Mouse (Mus musculus): ENCODE measurements around the gene Haus6. TPM values are rescaled to one million over a fixed set of nuclear protein-coding genes. Genes with fewer than 3 reads are reported as not detected.

Haus6 gene
- polyA plus RNA-seq, 1 experiment from 2014 or later = 27.7 TPM

GRCm38 (mm10) chr4:86561061-86561460, 50.8 kb downstream of the Haus6 start:
- H3K4me3 ChIP-seq (ENCODE audit: low read depth, low read length) = no peak overlapping the region
- H3K9ac ChIP-seq = no peak overlapping the region
- ATAC-seq (ENCODE audit: insufficient read depth) (no peak), DNase-seq (no peak)
- 92% methylated on average over 3 of the region's 3 CpGs for WGBS
- no peak overlapping the region for H3K27ac ChIP-seq (ENCODE audit: low read depth)
- H3K9me3 ChIP-seq (ENCODE audit: low read depth, low read length) = no peaks in the 10 kb centered on the region
- no peaks in the 10 kb centered on the region for H3K4me1 ChIP-seq (ENCODE audit: insufficient read depth)
- H3K4me2 ChIP-seq = no peak overlapping the region
- no peaks in the 10 kb centered on the region for H3K36me3 ChIP-seq (ENCODE audit: insufficient read depth)
- no peaks in the 10 kb centered on the region for H3K27me3 ChIP-seq (ENCODE audit: insufficient read depth, low read length)
- no peak for TF ChIP-seq CTCF (IDR thresholded peaks at IDR 0.05; ENCODE audit: low read depth)

- Histone ChIP-seq H3K4me2 (no peak overlapping the region), H3K9me3 (ENCODE audit: low read depth, low read length) (no peaks in the 10 kb centered on the region), H3K27ac (ENCODE audit: low read depth) (no peak overlapping the region), H3K4me3 (ENCODE audit: low read depth, low read length) (no peak overlapping the region), H3K27me3 (ENCODE audit: insufficient read depth, low read length) (no peaks in the 10 kb centered on the region), H3K4me1 (ENCODE audit: insufficient read depth) (no peaks in the 10 kb centered on the region), H3K9ac (no peak overlapping the region), H3K36me3 (ENCODE audit: insufficient read depth) (no peaks in the 10 kb centered on the region)
- ATAC-seq (ENCODE audit: insufficient read depth) = no peak
- 56% methylated on average over 4 of the region's 4 CpGs for WGBS
- no peak for TF ChIP-seq CTCF (IDR thresholded peaks at IDR 0.05; ENCODE audit: low read depth)
- DNase-seq = no peak
Measured at GRCm38 (mm10) chr4:86559006-86559405, 52.8 kb downstream of the Haus6 start.

GRCm38 (mm10) chr4:86558228-86558627, 53.6 kb downstream of the Haus6 start, which contains the start of gene Saxo1:
TSS of gene Saxo1 (minus strand) at chr4:86558328.
- no peak for TF ChIP-seq CTCF (IDR thresholded peaks at IDR 0.05; ENCODE audit: low read depth)

GRCm38 (mm10) chr4:86557371-86557770, 54.5 kb downstream of the Haus6 start:
- no peak for ATAC-seq (ENCODE audit: insufficient read depth)
- no peaks in the 10 kb centered on the region for H3K36me3 ChIP-seq (ENCODE audit: insufficient read depth)
- H3K4me2 ChIP-seq = no peak overlapping the region
- DNase-seq = no peak
- no peaks in the 10 kb centered on the region for H3K9me3 ChIP-seq (ENCODE audit: low read depth, low read length)
- no peak overlapping the region for H3K27ac ChIP-seq (ENCODE audit: low read depth)
- no peaks in the 10 kb centered on the region for H3K4me1 ChIP-seq (ENCODE audit: insufficient read depth)
- H3K4me3 ChIP-seq (ENCODE audit: low read depth, low read length) = no peak overlapping the region
- no peak for TF ChIP-seq CTCF (IDR thresholded peaks at IDR 0.05; ENCODE audit: low read depth)
- WGBS = 74% methylated on average over 7 of the region's 7 CpGs
- no peaks in the 10 kb centered on the region for H3K27me3 ChIP-seq (ENCODE audit: insufficient read depth, low read length)
- H3K9ac ChIP-seq = no peak overlapping the region

More at GRCm38 (mm10) chr4:86558228-86558627, 53.6 kb downstream of the Haus6 start, which contains the start of gene Saxo1:
- DNase-seq = no peak
- H3K27ac ChIP-seq (ENCODE audit: low read depth) = no peak within 1 kb of the TSS
- H3K36me3 ChIP-seq (ENCODE audit: insufficient read depth) = no peaks in the 10 kb centered on the region
- H3K9ac ChIP-seq = no peak within 1 kb of the TSS
- H3K4me2 ChIP-seq = no peak within 1 kb of the TSS
- WGBS = 87% methylated on average over 7 of the region's 7 CpGs
- no peaks in the 10 kb centered on the region for H3K27me3 ChIP-seq (ENCODE audit: insufficient read depth, low read length)
- ATAC-seq (ENCODE audit: insufficient read depth) = no peak
- H3K4me3 ChIP-seq (ENCODE audit: low read depth, low read length) = no peak within 1 kb of the TSS
- H3K4me1 ChIP-seq (ENCODE audit: insufficient read depth) = no peaks in the 10 kb centered on the region
- no peaks in the 10 kb centered on the region for H3K9me3 ChIP-seq (ENCODE audit: low read depth, low read length)

- H3K4me2 ChIP-seq = no peak overlapping the region
- peak; percentile 76 for TF ChIP-seq CTCF (IDR thresholded peaks at IDR 0.05; ENCODE audit: low read depth)
- ATAC-seq (ENCODE audit: insufficient read depth) (peak; percentile 60; the same call in 1 of the 2 replicates), DNase-seq (peak; percentile 88)
- no peaks in the 10 kb centered on the region for H3K9me3 ChIP-seq (ENCODE audit: low read depth, low read length)
- no peak overlapping the region for H3K4me3 ChIP-seq (ENCODE audit: low read depth, low read length)
- WGBS = 23% methylated on average over 6 of the region's 6 CpGs
- H3K27ac ChIP-seq (ENCODE audit: low read depth) = no peak overlapping the region
- H3K9ac ChIP-seq = no peak overlapping the region
- H3K36me3 ChIP-seq (ENCODE audit: insufficient read depth) = no peaks in the 10 kb centered on the region
- no peaks in the 10 kb centered on the region for H3K4me1 ChIP-seq (ENCODE audit: insufficient read depth)
- H3K27me3 ChIP-seq (ENCODE audit: insufficient read depth, low read length) = no peaks in the 10 kb centered on the region
Measured at GRCm38 (mm10) chr4:86555035-86555707, 56.7 kb downstream of the Haus6 start.

- TF ChIP-seq CTCF (IDR thresholded peaks at IDR 0.05; ENCODE audit: low read depth) = no peak
- DNase-seq (no peak), ATAC-seq (ENCODE audit: insufficient read depth) (no peak)
- H3K36me3 ChIP-seq (ENCODE audit: insufficient read depth) = no peaks in the 10 kb centered on the region
- H3K9me3 ChIP-seq (ENCODE audit: low read depth, low read length) = no peaks in the 10 kb centered on the region
- no peak overlapping the region for H3K4me3 ChIP-seq (ENCODE audit: low read depth, low read length)
- 79% methylated on average over 9 of the region's 9 CpGs for WGBS
- no peak overlapping the region for H3K9ac ChIP-seq
- H3K4me2 ChIP-seq = no peak overlapping the region
- H3K27me3 ChIP-seq (ENCODE audit: insufficient read depth, low read length) = no peaks in the 10 kb centered on the region
- no peak overlapping the region for H3K27ac ChIP-seq (ENCODE audit: low read depth)
- no peaks in the 10 kb centered on the region for H3K4me1 ChIP-seq (ENCODE audit: insufficient read depth)
Measured at GRCm38 (mm10) chr4:86548332-86548731, 63.5 kb downstream of the Haus6 start.

GRCm38 (mm10) chr4:86545615-86546014, 66.2 kb downstream of the Haus6 start:
- H3K4me1 ChIP-seq (ENCODE audit: insufficient read depth) = no peaks in the 10 kb centered on the region
- H3K27ac ChIP-seq (ENCODE audit: low read depth) = no peak overlapping the region
- H3K4me2 ChIP-seq = no peak overlapping the region
- peak; percentile 74 for DNase-seq
- H3K9me3 ChIP-seq (ENCODE audit: low read depth, low read length) = no peaks in the 10 kb centered on the region
- ATAC-seq (ENCODE audit: insufficient read depth) = no peak
- no peak overlapping the region for H3K9ac ChIP-seq
- H3K36me3 ChIP-seq (ENCODE audit: insufficient read depth) = no peaks in the 10 kb centered on the region
- no peaks in the 10 kb centered on the region for H3K27me3 ChIP-seq (ENCODE audit: insufficient read depth, low read length)
- peak; percentile 69 for TF ChIP-seq CTCF (IDR thresholded peaks at IDR 0.05; ENCODE audit: low read depth)
- H3K4me3 ChIP-seq (ENCODE audit: low read depth, low read length) = no peak overlapping the region
- WGBS = 43% methylated on average over 5 of the region's 5 CpGs
